Mouse (Mus musculus): ENCODE results near the gene Gm37240. TPM values are rescaled to one million over a fixed set of nuclear protein-coding genes. Genes with fewer than 3 reads are reported as not detected.

Gm37240 gene
- polyA plus RNA-seq, 1 experiment from 2014 or later = 7.2 TPM

DNA sequence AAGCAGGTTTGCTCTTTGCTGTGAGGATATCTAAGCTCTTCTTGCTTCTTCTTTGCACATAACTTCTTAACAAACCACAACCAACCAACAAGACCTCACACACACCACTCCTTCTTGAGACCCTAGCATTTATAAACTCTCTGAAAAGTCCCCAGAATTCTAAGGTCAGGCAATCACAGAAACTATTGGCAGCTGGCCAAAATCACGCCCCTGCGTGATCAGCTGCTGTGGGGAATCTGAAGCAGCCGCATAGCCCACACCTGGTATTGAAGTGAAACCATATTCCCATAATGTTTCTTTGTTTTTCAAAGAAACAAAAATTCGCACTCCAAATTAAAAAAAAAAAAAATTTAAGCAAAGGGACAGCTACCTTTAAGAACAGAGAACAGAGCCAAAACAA is 141.2 kb downstream of the Gm37240 start:
- no peak overlapping the region for H3K9ac ChIP-seq
- no peak overlapping the region for H3K4me3 ChIP-seq
- no peaks in the 10 kb centered on the region for H3K27me3 ChIP-seq (replicated peaks)
- H3K4me2 ChIP-seq = no peak overlapping the region
- H3K4me1 ChIP-seq = peaks cover 20% of the 10 kb centered on the region
- 32% methylated on average over 4 of the region's 4 CpGs for WGBS
- H3K36me3 ChIP-seq = no peaks in the 10 kb centered on the region
- H3K27ac ChIP-seq (replicated peaks) = no peak overlapping the region
- no peaks in the 10 kb centered on the region for H3K9me3 ChIP-seq
- ATAC-seq (ENCODE audit: extremely low read depth, insufficient number of reproducible peaks, low FRiP score, low TSS enrichment) = no peak

DNA sequence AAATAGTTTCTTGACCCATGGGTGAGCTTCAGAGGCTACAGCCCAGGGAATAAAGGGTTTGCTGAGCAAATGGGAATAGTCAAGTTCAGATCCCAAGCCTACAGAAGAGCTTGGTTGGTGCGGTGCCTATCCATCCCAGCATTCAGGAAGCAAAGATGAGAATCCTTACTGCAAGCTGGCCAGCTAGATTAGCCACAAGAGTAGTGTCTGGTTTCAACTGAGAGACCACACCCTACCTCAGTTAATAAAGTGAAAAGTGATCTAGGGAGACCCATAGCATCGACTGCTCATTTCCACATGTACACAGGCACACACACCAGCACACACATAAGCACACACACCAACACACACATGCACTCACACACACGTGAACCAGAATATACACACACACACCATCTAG is 145.6 kb downstream of the Gm37240 start:
- Histone ChIP-seq H3K9ac (no peak overlapping the region), H3K4me1 (peaks cover 12% of the 10 kb centered on the region), H3K36me3 (no peaks in the 10 kb centered on the region), H3K9me3 (no peaks in the 10 kb centered on the region), H3K4me3 (no peak overlapping the region), H3K4me2 (no peak overlapping the region), H3K27me3 (replicated peaks) (no peaks in the 10 kb centered on the region), H3K27ac (replicated peaks) (no peak overlapping the region)
- WGBS = 90% methylated on average over 3 of the region's 3 CpGs
- ATAC-seq (ENCODE audit: extremely low read depth, insufficient number of reproducible peaks, low FRiP score, low TSS enrichment) = no peak

DNA sequence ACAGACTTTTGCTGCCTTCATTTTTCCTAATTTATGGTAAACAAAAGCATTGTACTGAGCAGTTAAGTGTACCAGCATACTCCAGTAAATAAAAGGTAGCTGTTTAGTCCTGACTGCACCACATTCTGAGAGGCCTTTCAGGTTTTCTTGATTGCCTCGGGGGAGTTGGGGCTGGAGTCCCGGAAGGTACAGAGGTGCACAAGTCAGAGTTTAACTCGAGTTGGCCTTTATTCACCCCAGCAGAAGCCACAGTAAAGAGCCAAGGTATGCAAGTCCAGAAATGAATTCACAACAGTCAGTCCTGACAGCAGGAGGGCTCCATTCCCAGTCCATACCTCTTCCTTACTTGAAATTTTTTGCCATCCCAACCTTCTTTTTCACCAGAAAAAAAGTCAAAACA is 148.7 kb downstream of the Gm37240 start:
- no peaks in the 10 kb centered on the region for H3K27me3 ChIP-seq (replicated peaks)
- no peak overlapping the region for H3K4me2 ChIP-seq
- no peak overlapping the region for H3K27ac ChIP-seq (replicated peaks)
- no peak overlapping the region for H3K9ac ChIP-seq
- no peak overlapping the region for H3K4me3 ChIP-seq
- H3K4me1 ChIP-seq = peaks cover under 1% of the 10 kb centered on the region; the same call in 1 of the 2 replicates
- H3K36me3 ChIP-seq = no peaks in the 10 kb centered on the region
- H3K9me3 ChIP-seq = no peaks in the 10 kb centered on the region
- no peak for ATAC-seq (ENCODE audit: extremely low read depth, insufficient number of reproducible peaks, low FRiP score, low TSS enrichment)
- WGBS = 76% methylated on average over 3 of the region's 3 CpGs

DNA sequence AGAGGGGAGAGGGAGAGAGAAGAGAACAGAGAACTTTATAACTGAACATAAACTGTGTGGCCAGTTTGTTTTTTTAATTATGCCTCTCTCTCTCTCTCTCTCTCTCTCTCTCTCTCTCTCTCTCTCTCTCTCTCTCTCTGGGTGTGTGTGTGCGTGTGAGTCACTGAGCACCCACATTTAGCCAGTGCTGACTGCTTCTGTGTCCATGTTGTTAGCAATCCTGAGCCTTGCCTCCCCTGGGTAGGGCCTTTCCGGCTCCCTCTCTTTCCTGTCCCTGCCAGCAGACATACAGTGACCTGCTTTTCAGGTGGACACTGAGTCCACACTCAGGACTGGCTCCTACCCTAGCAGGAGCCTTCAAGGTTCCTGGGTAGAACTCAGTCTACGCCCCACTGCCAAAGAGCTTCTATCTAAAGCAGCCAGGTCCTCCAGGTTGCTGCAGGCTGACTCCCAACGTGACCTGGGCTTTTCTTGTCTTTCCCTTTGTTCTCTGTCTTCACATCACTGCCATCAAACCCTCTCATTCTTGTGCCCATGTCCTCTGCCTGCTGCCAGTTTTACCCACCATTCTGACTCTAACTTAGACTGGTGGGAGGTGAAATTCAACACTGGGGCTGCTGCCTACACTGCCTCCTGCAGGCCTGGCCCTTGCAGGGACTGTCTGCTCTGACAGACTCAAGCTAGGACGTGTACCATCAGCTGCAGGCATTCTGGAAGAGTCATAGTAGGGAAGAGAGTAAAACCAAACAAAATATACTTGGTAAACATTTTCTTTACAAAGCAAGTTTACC is 153.2 kb downstream of the Gm37240 start:
- Histone ChIP-seq H3K27ac (replicated peaks) (no peak overlapping the region), H3K4me1 (no peaks in the 10 kb centered on the region), H3K4me3 (no peak overlapping the region), H3K36me3 (no peaks in the 10 kb centered on the region), H3K4me2 (no peak overlapping the region), H3K9me3 (no peaks in the 10 kb centered on the region), H3K9ac (no peak overlapping the region), H3K27me3 (replicated peaks) (no peaks in the 10 kb centered on the region)
- WGBS = 73% methylated on average over 5 of the region's 5 CpGs
- no peak for ATAC-seq (ENCODE audit: extremely low read depth, insufficient number of reproducible peaks, low FRiP score, low TSS enrichment)

DNA sequence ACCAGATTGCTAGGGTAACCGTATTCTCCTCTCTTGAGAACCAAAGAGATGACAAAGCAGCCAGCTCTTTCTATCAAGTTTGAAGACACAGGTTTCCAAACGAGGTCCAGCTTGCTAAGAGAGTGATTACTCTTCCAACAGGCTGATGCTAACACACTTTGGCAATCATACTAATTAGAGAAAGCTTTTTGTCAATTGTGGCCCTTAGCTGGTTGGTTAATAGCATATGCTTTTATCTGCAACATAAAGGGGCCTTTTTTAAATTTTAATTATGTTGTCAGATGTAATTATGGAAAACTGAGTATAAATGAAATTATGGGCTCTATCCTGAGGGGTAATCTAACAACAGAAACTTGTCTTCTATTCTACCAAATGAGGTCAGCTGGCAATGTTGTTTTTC is 160.1 kb downstream of the Gm37240 start:
- WGBS = 59% methylated on average over 2 of the region's 2 CpGs

DNA sequence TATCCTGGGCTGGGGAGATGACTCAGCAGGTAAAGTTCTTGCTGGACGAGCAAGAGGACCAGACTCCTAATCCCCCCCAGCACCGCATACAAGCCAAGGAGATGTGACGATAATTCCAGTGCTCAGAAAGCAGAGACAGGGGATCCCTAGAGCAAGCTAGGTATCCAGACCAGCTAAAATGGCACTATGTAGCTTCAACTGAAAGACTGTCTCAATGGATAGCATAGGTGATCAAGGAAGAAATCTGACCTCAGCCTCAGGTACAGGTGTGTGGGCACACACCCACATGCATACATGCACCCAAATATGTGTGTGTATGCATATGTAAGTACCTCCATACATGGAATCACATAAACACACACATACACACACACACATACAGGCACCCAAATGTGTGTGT is 161.3 kb downstream of the Gm37240 start:
- H3K9me3 ChIP-seq = no peaks in the 10 kb centered on the region
- WGBS = 75% methylated on average over 3 of the region's 3 CpGs
- no peak for ATAC-seq (ENCODE audit: extremely low read depth, insufficient number of reproducible peaks, low FRiP score, low TSS enrichment)
- H3K27me3 ChIP-seq (replicated peaks) = no peaks in the 10 kb centered on the region
- H3K9ac ChIP-seq = no peak overlapping the region
- H3K4me1 ChIP-seq = no peaks in the 10 kb centered on the region
- H3K4me3 ChIP-seq = no peak overlapping the region
- no peak overlapping the region for H3K4me2 ChIP-seq
- H3K27ac ChIP-seq (replicated peaks) = no peak overlapping the region
- no peaks in the 10 kb centered on the region for H3K36me3 ChIP-seq

More for the DNA sequence above, 160.1 kb downstream of the Gm37240 start:
- no peaks in the 10 kb centered on the region for H3K27me3 ChIP-seq (replicated peaks)
- H3K4me1 ChIP-seq = no peaks in the 10 kb centered on the region
- no peak overlapping the region for H3K27ac ChIP-seq (replicated peaks)
- H3K36me3 ChIP-seq = no peaks in the 10 kb centered on the region
- H3K9me3 ChIP-seq = no peaks in the 10 kb centered on the region
- ATAC-seq (ENCODE audit: extremely low read depth, insufficient number of reproducible peaks, low FRiP score, low TSS enrichment) = no peak
- no peak overlapping the region for H3K4me3 ChIP-seq
- H3K9ac ChIP-seq = no peak overlapping the region
- H3K4me2 ChIP-seq = no peak overlapping the region

DNA sequence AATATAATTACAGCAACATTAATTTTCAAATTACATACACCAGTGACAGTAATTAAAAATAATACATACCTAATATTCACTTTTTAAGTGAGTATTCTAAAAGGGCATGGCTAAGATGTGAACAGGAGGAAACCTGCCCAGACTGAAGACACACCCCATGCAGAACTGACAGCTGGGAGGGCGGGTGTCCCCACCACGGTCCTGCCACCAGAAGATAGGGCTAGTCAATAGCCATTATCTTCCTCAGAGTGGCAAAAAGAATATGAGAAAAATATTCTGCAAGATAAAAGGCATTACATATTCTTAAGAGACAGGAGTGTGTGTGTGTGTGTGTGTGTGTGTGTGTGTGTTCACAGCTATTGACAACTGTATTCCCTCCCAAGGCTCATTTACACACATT is 162.2 kb downstream of the Gm37240 start:
- WGBS = 59% methylated on average over 2 of the region's 2 CpGs
- H3K36me3 ChIP-seq = no peaks in the 10 kb centered on the region
- ATAC-seq (ENCODE audit: extremely low read depth, insufficient number of reproducible peaks, low FRiP score, low TSS enrichment) = no peak

DNA sequence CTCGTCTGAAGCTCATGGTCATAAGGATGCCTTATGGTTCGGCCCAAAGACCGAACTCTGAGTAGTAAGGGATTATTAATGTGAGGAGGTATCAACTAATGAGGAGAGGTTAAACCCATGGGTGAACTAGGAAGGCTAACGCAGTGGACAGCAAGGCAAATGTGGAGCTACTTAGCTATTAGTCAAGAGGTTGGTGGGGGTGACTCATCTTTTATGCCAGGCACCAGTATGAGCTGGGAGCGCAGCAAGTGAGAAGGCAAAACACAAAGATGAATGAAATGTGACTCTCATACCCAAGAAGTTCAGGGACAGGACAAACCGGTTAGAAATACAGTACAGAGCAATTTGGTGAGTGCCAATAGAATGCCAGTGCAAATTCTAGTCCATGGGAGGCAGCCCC is 164.7 kb downstream of the Gm37240 start:
- Histone ChIP-seq H3K27me3 (replicated peaks) (no peaks in the 10 kb centered on the region), H3K4me2 (no peak overlapping the region), H3K9ac (no peak overlapping the region), H3K4me3 (no peak overlapping the region), H3K27ac (replicated peaks) (no peak overlapping the region), H3K4me1 (no peaks in the 10 kb centered on the region), H3K36me3 (no peaks in the 10 kb centered on the region), H3K9me3 (no peaks in the 10 kb centered on the region)
- no peak for ATAC-seq (ENCODE audit: extremely low read depth, insufficient number of reproducible peaks, low FRiP score, low TSS enrichment)
- WGBS = 84% methylated on average over 6 of the region's 6 CpGs

More for the DNA sequence above, 162.2 kb downstream of the Gm37240 start:
- H3K4me1 ChIP-seq = no peaks in the 10 kb centered on the region
- no peaks in the 10 kb centered on the region for H3K27me3 ChIP-seq (replicated peaks)
- no peak overlapping the region for H3K4me2 ChIP-seq
- no peak overlapping the region for H3K27ac ChIP-seq (replicated peaks)
- H3K9ac ChIP-seq = no peak overlapping the region
- no peak overlapping the region for H3K4me3 ChIP-seq
- no peaks in the 10 kb centered on the region for H3K9me3 ChIP-seq

DNA sequence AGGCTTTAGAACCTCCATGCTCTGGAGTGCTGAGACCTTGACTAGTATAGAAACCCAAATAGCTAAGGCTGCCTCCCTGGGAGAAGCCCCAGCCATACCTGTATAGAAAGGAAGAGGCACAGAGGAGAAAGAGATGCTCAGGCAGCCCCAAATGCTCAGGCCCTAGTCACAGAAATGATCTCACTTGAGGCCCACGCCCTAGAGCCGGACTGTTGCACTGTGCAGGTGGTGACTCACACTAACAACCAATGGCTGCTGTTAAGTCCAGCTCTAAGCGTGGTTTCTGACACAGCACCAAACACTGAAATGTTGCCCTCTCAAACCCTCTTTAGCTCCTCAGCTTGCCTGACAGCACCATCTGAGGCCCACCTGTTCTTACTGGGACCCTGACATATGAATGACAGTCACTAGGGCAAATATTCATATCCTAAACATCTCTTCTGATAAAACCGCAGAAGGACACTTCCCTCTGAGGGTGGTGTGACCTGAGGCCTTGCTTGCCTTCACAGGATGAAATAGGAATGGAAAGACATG is 171.5 kb downstream of the Gm37240 start:
- Histone ChIP-seq H3K36me3 (no peaks in the 10 kb centered on the region), H3K4me3 (no peak overlapping the region), H3K4me2 (no peak overlapping the region), H3K27me3 (replicated peaks) (no peaks in the 10 kb centered on the region), H3K9me3 (no peaks in the 10 kb centered on the region), H3K9ac (no peak overlapping the region), H3K4me1 (peaks cover 3% of the 10 kb centered on the region), H3K27ac (replicated peaks) (no peak overlapping the region)
- no peak for ATAC-seq (ENCODE audit: extremely low read depth, insufficient number of reproducible peaks, low FRiP score, low TSS enrichment)
- WGBS = 67% methylated on average over 4 of the region's 4 CpGs

DNA sequence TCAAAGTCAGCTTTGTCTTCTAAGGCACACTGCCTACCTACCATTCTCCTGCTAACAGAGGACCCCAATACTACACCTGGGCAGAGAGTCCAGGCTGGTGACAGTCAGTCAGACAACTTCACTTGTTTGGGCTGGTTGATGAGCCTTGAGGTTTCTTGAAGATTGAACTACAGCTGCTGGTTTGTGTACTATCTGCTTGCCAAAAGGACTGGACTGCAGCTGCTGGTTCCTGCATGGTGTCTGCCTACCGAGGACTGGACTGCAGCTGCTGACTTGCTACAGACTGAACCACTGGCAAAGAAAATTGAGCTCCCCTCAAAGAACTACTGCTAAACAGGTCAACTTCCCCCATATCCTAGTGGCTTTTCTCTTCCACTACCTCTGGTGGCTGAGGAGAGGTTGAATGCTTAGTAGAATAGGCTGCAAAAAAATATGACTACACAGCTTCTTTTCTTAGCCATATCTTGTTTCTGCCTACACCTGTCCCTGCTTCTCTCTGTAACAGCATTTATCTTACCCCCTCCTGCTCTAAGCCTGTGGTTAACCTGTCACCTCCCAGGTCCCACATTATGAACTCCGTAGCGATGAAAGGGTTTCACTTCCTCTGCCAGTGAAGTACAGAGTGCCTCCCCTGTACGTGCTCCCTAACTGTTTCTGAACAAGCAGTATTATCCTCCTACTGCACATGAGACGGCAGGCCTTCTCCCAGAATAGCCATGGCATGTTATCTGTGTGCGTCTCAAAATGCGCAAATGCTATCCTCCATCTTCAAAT is 173.2 kb downstream of the Gm37240 start:
- no peak for ATAC-seq (ENCODE audit: extremely low read depth, insufficient number of reproducible peaks, low FRiP score, low TSS enrichment)
- 66% methylated on average over 7 of the region's 7 CpGs for WGBS
- no peaks in the 10 kb centered on the region for H3K27me3 ChIP-seq (replicated peaks)
- H3K27ac ChIP-seq (replicated peaks) = no peak overlapping the region
- H3K9me3 ChIP-seq = no peaks in the 10 kb centered on the region
- H3K4me3 ChIP-seq = no peak overlapping the region
- H3K4me1 ChIP-seq = peaks cover 9% of the 10 kb centered on the region
- H3K4me2 ChIP-seq = no peak overlapping the region
- no peak overlapping the region for H3K9ac ChIP-seq
- H3K36me3 ChIP-seq = no peaks in the 10 kb centered on the region

DNA sequence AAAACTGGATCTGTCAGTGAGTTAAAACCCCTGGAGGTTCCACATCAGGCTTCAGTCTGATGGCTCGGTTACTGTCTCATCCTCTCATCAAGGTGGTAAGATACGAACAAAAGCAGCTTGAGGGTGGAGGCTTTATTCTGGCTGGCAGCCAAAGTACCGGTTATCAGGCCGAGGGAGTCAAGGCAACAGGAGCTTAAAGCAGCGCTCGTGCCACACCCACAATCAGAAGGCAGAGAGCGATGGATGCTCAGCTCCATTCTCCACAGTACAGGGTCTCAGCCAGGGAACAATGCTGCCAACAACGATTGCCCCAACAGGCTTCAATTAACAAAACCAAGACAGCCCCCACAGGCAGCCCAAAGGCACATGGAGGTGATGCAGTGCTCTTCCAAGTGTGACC is 176.6 kb downstream of the Gm37240 start:
- Histone ChIP-seq H3K9ac (no peak overlapping the region), H3K27ac (replicated peaks) (no peak overlapping the region), H3K4me3 (no peak overlapping the region), H3K36me3 (no peaks in the 10 kb centered on the region), H3K9me3 (no peaks in the 10 kb centered on the region), H3K4me2 (no peak overlapping the region), H3K4me1 (peaks cover 9% of the 10 kb centered on the region), H3K27me3 (replicated peaks) (no peaks in the 10 kb centered on the region)
- 19% methylated on average over 8 of the region's 8 CpGs for WGBS
- ATAC-seq (ENCODE audit: extremely low read depth, insufficient number of reproducible peaks, low FRiP score, low TSS enrichment) = no peak
